Mouse (Mus musculus) hindbrain, postnatal 0 days (tissue): ENCODE measurements at regions not wholly inside any gene's neighbourhood (a gene's known extent, or its start where the extent isn't known, plus 50 kb on each side); places are given as distances from the start of the nearest gene placed in this dataset.

ENCODE experiments used
- ATAC-seq: fragments of 200-750 bp; cut with Nextera tagmentation; 2 replicates; pipeline ENCODE4 v1.8.0; 2017; ENCODE audit warnings: mild to moderate bottlenecking, moderate TSS enrichment, moderate library complexity
- DNase-seq: peaks from one replicate; pipeline ENCODE4 v3.0.0-alpha.2; 2015; ENCODE audit warnings: low spot score
- H3K27ac ChIP-seq: fragments of 300-500 bp; sonication (generic); 2 replicates; pipeline ENCODE4 v1.5.1; 2014; ENCODE audit warnings: mild to moderate bottlenecking
- H3K27me3 ChIP-seq: fragments of 300-500 bp; sonication (generic); 2 replicates; pipeline ENCODE4 v1.6.1; 2014; ENCODE audit warnings: low read length, mixed read lengths; ENCODE audit not compliant: insufficient read depth
- H3K36me3 ChIP-seq: fragments of 300-500 bp; sonication (generic); 2 replicates; pipeline ENCODE4 v1.6.1; 2014; ENCODE audit warnings: low read length, mixed read lengths; ENCODE audit not compliant: insufficient read depth
- H3K4me1 ChIP-seq: fragments of 300-500 bp; sonication (generic); 2 replicates; pipeline ENCODE4 v1.6.1; 2014; ENCODE audit warnings: antibody characterized with exemption, low read length, mixed read lengths; ENCODE audit not compliant: insufficient read depth
- H3K4me2 ChIP-seq: fragments of 300-500 bp; sonication (generic); 2 replicates; pipeline ENCODE4 v1.6.1; 2014; ENCODE audit warnings: low read depth, mild to moderate bottlenecking, low read length, moderate library complexity, mixed read lengths
- H3K4me3 ChIP-seq: fragments of 300-500 bp; sonication (generic); 2 replicates; pipeline ENCODE4 v1.5.1; 2014; ENCODE audit warnings: low read length
- H3K9ac ChIP-seq: fragments of 300-500 bp; sonication (generic); replicated peaks from 2 replicates; pipeline ENCODE4 v1.6.1; 2014; ENCODE audit warnings: mild to moderate bottlenecking, low read length, moderate library complexity, mixed read lengths
- H3K9me3 ChIP-seq: fragments of 300-500 bp; sonication (generic); 2 replicates; pipeline ENCODE4 v1.6.1; 2016; ENCODE audit warnings: low read length, mixed read lengths
- CTCF ChIP-seq: IDR thresholded peaks from 2 replicates; pipeline ENCODE4 v1.5.1; 2016; ENCODE audit warnings: antibody characterized with exemption, control low read depth, low read depth
- WGBS: fragments of 180-500 bp; shearing (Covaris S2); extraction: QIAGEN DNeasy Blood & Tissue Kit; methylation state at CpG from one replicate; pipeline ENCODE4 v1.1.7; 2014; 5-methylcytosine and 5-hydroxymethylcytosine counted together

- 70% methylated on average over 4 of the region's 4 CpGs for WGBS
- no peaks in the 10 kb centered on the region for H3K9me3 ChIP-seq
- no peak for TF ChIP-seq CTCF
- H3K27ac ChIP-seq: no peak overlapping the region
- H3K4me1 ChIP-seq: no peaks in the 10 kb centered on the region
- no peak overlapping the region for H3K4me2 ChIP-seq
- H3K36me3 ChIP-seq: no peaks in the 10 kb centered on the region
- H3K9ac ChIP-seq: no peak overlapping the region
- H3K27me3 ChIP-seq: no peaks in the 10 kb centered on the region
- DNase-seq (no peak), ATAC-seq (no peak)
- no peak overlapping the region for H3K4me3 ChIP-seq
Measured at GRCm38 (mm10) chr5:12301833-12302808, 81.1 kb upstream of the Sema3d start.

GRCm38 (mm10) chr5:12309408-12309807 lies 73.8 kb upstream of the Sema3d start:
- DNase-seq (no peak), ATAC-seq (no peak)
- Histone ChIP-seq H3K4me2 (no peak overlapping the region), H3K4me1 (no peaks in the 10 kb centered on the region), H3K4me3 (no peak overlapping the region), H3K36me3 (no peaks in the 10 kb centered on the region), H3K27me3 (no peaks in the 10 kb centered on the region), H3K27ac (no peak overlapping the region), H3K9ac (no peak overlapping the region), H3K9me3 (no peaks in the 10 kb centered on the region)
- no peak for TF ChIP-seq CTCF

- no peaks in the 10 kb centered on the region for H3K27me3 ChIP-seq
- no peaks in the 10 kb centered on the region for H3K9me3 ChIP-seq
- DNase-seq (no peak), ATAC-seq (no peak)
- no peaks in the 10 kb centered on the region for H3K4me1 ChIP-seq
- H3K27ac ChIP-seq: no peak overlapping the region
- TF ChIP-seq CTCF: no peak
- H3K4me2 ChIP-seq: no peak overlapping the region
- H3K36me3 ChIP-seq: no peaks in the 10 kb centered on the region
- no peak overlapping the region for H3K4me3 ChIP-seq
- 69% methylated on average over 4 of the region's 4 CpGs for WGBS
- H3K9ac ChIP-seq: no peak overlapping the region
Measured at GRCm38 (mm10) chr5:12332648-12333305, 50.4 kb upstream of the Sema3d start.
